Mouse (Mus musculus): ENCODE results near the gene Rfpl4b. TPM values are rescaled to one million over a fixed set of nuclear protein-coding genes. Genes with fewer than 3 reads are reported as not detected.

Rfpl4b gene
- polyA plus RNA-seq (2012; ENCODE audit: low replicate concordance): not detected in 2 replicates

DNA sequence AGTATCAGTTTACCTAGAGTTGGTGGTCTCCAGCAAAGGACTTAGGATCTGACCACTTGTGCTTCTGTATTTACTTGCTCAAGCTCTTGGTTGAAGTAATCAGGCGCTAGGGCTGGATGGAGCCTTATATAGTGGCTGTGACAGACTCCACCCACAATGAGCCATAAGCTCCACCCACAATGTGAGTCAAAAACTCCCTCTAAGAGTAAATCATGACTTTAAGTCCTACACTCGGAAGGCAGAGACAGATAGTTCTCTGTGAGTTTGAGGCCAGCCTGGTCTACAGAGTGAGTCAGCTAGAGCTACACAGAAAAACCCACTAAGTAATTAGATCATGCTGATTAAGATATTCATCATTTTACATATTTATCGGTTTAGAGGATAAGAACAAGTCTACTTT is at the start of gene Rfpl4b:
Gene Rfpl4b (minus strand): TSS at position 101 of the 400 bp plus-strand sequence.

Other genes with a start within 250 kb of the Rfpl4b start
- gene Lama4, start 143.7 kb upstream of the Rfpl4b start, polyA plus RNA-seq (2012; ENCODE audit: low replicate concordance): 0.07 and 0.11 TPM in 2 replicates